Mouse (Mus musculus): ENCODE data around the gene P2ry12. TPM values are rescaled to one million over a fixed set of nuclear protein-coding genes. Genes with fewer than 3 reads are reported as not detected.

Gene P2ry12
- polyA plus RNA-seq, 2 experiments: 1.2 to 1.9 TPM

- Histone ChIP-seq H3K9me3 (ENCODE audit: control insufficient read depth, low read length) (no peaks in the 10 kb centered on the region), H3K9ac (replicated peaks) (no peak overlapping the region), H3K4me1 (replicated peaks; ENCODE audit: control insufficient read depth in 2 of 2, insufficient read depth in 2 of 2, low read length in 1 of 2) (no peaks in the 10 kb centered on the region), H3K4me2 (ENCODE audit: low read depth) (no peak overlapping the region), H3K36me3 (replicated peaks; ENCODE audit: control insufficient read depth, insufficient read depth, low read depth) (no peaks in the 10 kb centered on the region), H3K27ac (no peak overlapping the region), H3K4me3 (ENCODE audit: insufficient read depth in 1 of 2, low read depth in 2 of 2, low read length in 2 of 2) (no peak overlapping the region), H3K27me3 (ENCODE audit: control insufficient read depth, insufficient read depth, low read length) (no peaks in the 10 kb centered on the region)
- ATAC-seq (ENCODE audit: insufficient read depth): no peak
- no peak for TF ChIP-seq EP300 (IDR thresholded peaks at IDR 0.05; ENCODE audit: low read depth)
- no peak for TF ChIP-seq CTCF (IDR thresholded peaks at IDR 0.05; ENCODE audit: low read depth)
- DNase-seq (ENCODE audit: low read depth in 3 of 3, low spot score in 3 of 3): no peak
- whole genome bisulfite sequencing (ENCODE audit: insufficient replicate concordance): 77% methylated on average over 6 of the region's 6 CpGs
Observed at GRCm38 (mm10) chr3:59191674-59192073, 71.0 kb downstream of the P2ry12 start.

- WGBS (ENCODE audit: insufficient replicate concordance): 62% methylated on average over 4 of the region's 4 CpGs
- ATAC-seq (ENCODE audit: insufficient read depth) (no peak), DNase-seq (ENCODE audit: low read depth in 3 of 3, low spot score in 3 of 3) (no peak)
- no peak for TF ChIP-seq EP300 (IDR thresholded peaks at IDR 0.05; ENCODE audit: low read depth)
- no peak for TF ChIP-seq CTCF (IDR thresholded peaks at IDR 0.05; ENCODE audit: low read depth)
- no peaks in the 10 kb centered on the region for H3K36me3 ChIP-seq (replicated peaks; ENCODE audit: control insufficient read depth, insufficient read depth, low read depth)
- no peaks in the 10 kb centered on the region for H3K9me3 ChIP-seq (ENCODE audit: control insufficient read depth, low read length)
- no peak overlapping the region for H3K4me3 ChIP-seq (ENCODE audit: insufficient read depth in 1 of 2, low read depth in 2 of 2, low read length in 2 of 2)
- H3K9ac ChIP-seq (replicated peaks): no peak overlapping the region
- no peaks in the 10 kb centered on the region for H3K4me1 ChIP-seq (replicated peaks; ENCODE audit: control insufficient read depth in 2 of 2, insufficient read depth in 2 of 2, low read length in 1 of 2)
- no peak overlapping the region for H3K27ac ChIP-seq
- no peaks in the 10 kb centered on the region for H3K27me3 ChIP-seq (ENCODE audit: control insufficient read depth, insufficient read depth, low read length)
- no peak overlapping the region for H3K4me2 ChIP-seq (ENCODE audit: low read depth)
Observed at GRCm38 (mm10) chr3:59187336-59187735, 75.3 kb downstream of the P2ry12 start.

- DNase-seq (ENCODE audit: low read depth in 3 of 3, low spot score in 3 of 3) (no peak), ATAC-seq (ENCODE audit: insufficient read depth) (no peak)
- no peak overlapping the region for H3K4me2 ChIP-seq (ENCODE audit: low read depth)
- no peaks in the 10 kb centered on the region for H3K27me3 ChIP-seq (ENCODE audit: control insufficient read depth, insufficient read depth, low read length)
- H3K4me3 ChIP-seq (ENCODE audit: insufficient read depth in 1 of 2, low read depth in 2 of 2, low read length in 2 of 2): no peak overlapping the region
- no peaks in the 10 kb centered on the region for H3K9me3 ChIP-seq (ENCODE audit: control insufficient read depth, low read length)
- H3K36me3 ChIP-seq (replicated peaks; ENCODE audit: control insufficient read depth, insufficient read depth, low read depth): no peaks in the 10 kb centered on the region
- WGBS (ENCODE audit: insufficient replicate concordance): 64% methylated on average over 4 of the region's 4 CpGs
- H3K9ac ChIP-seq (replicated peaks): no peak overlapping the region
- no peaks in the 10 kb centered on the region for H3K4me1 ChIP-seq (replicated peaks; ENCODE audit: control insufficient read depth in 2 of 2, insufficient read depth in 2 of 2, low read length in 1 of 2)
- H3K27ac ChIP-seq: no peak overlapping the region
- no peak for TF ChIP-seq CTCF (IDR thresholded peaks at IDR 0.05; ENCODE audit: low read depth)
- no peak for TF ChIP-seq EP300 (IDR thresholded peaks at IDR 0.05; ENCODE audit: low read depth)
Observed at GRCm38 (mm10) chr3:59185662-59186061, 77.0 kb downstream of the P2ry12 start.

GRCm38 (mm10) chr3:59182129-59182528 lies 80.5 kb downstream of the P2ry12 start:
- Histone ChIP-seq H3K9ac (replicated peaks) (no peak overlapping the region), H3K27ac (no peak overlapping the region), H3K9me3 (ENCODE audit: control insufficient read depth, low read length) (no peaks in the 10 kb centered on the region), H3K4me3 (ENCODE audit: insufficient read depth in 1 of 2, low read depth in 2 of 2, low read length in 2 of 2) (no peak overlapping the region), H3K4me1 (replicated peaks; ENCODE audit: control insufficient read depth in 2 of 2, insufficient read depth in 2 of 2, low read length in 1 of 2) (peaks cover 0 to 5% of the 10 kb centered on the region in 2 experiments; a peak in 1 of 4 replicates), H3K36me3 (replicated peaks; ENCODE audit: control insufficient read depth, insufficient read depth, low read depth) (no peaks in the 10 kb centered on the region), H3K4me2 (ENCODE audit: low read depth) (no peak overlapping the region), H3K27me3 (ENCODE audit: control insufficient read depth, insufficient read depth, low read length) (no peaks in the 10 kb centered on the region)
- no peak for TF ChIP-seq EP300 (IDR thresholded peaks at IDR 0.05; ENCODE audit: low read depth)
- TF ChIP-seq CTCF (IDR thresholded peaks at IDR 0.05; ENCODE audit: low read depth): no peak
- ATAC-seq (ENCODE audit: insufficient read depth) (no peak), DNase-seq (ENCODE audit: low read depth in 3 of 3, low spot score in 3 of 3) (no peak)

- Histone ChIP-seq H3K9ac (replicated peaks) (no peak overlapping the region), H3K36me3 (replicated peaks; ENCODE audit: control insufficient read depth, insufficient read depth, low read depth) (no peaks in the 10 kb centered on the region), H3K4me1 (replicated peaks; ENCODE audit: control insufficient read depth in 2 of 2, insufficient read depth in 2 of 2, low read length in 1 of 2) (peaks cover 0 to 5% of the 10 kb centered on the region in 2 experiments; a peak in 1 of 4 replicates), H3K27me3 (ENCODE audit: control insufficient read depth, insufficient read depth, low read length) (no peaks in the 10 kb centered on the region), H3K4me2 (ENCODE audit: low read depth) (no peak overlapping the region), H3K27ac (no peak overlapping the region), H3K4me3 (ENCODE audit: insufficient read depth in 1 of 2, low read depth in 2 of 2, low read length in 2 of 2) (no peak overlapping the region), H3K9me3 (ENCODE audit: control insufficient read depth, low read length) (no peaks in the 10 kb centered on the region)
- WGBS (ENCODE audit: insufficient replicate concordance): 60% methylated on average over 5 of the region's 5 CpGs
- DNase-seq (ENCODE audit: low read depth in 3 of 3, low spot score in 3 of 3) (no peak), ATAC-seq (ENCODE audit: insufficient read depth) (no peak)
- no peak for TF ChIP-seq CTCF (IDR thresholded peaks at IDR 0.05; ENCODE audit: low read depth)
- TF ChIP-seq EP300 (IDR thresholded peaks at IDR 0.05; ENCODE audit: low read depth): no peak
Observed at GRCm38 (mm10) chr3:59181134-59181533, 81.5 kb downstream of the P2ry12 start.

Data from liver, embryonic 14.5 days (tissue).